Mouse (Mus musculus): ENCODE data around the gene Csf2rb. TPM values are rescaled to one million over a fixed set of nuclear protein-coding genes. Genes with fewer than 3 reads are reported as not detected.
"Not testable (repeated sequence)": the region's sequence is repeated elsewhere in the genome, so short reads cannot be mapped to it uniquely, and the experiment has no call there.

Csf2rb gene
- polyA plus RNA-seq, 1 experiment: 1.1 TPM

- H3K36me3 ChIP-seq (ENCODE audit: control insufficient read depth, insufficient read depth, low read length): no peaks in the 10 kb centered on the region
- H3K27ac ChIP-seq (ENCODE audit: control insufficient read depth, insufficient read depth, low read depth, low read length): no peak overlapping the region
- no peaks in the 10 kb centered on the region for H3K4me1 ChIP-seq (ENCODE audit: control insufficient read depth, insufficient read depth, low read length)
- TF ChIP-seq POLR2A (IDR thresholded peaks at IDR 0.05; ENCODE audit: control insufficient read depth, low read depth, low read length) (no peak), CTCF (IDR thresholded peaks at IDR 0.05; ENCODE audit: control insufficient read depth, insufficient read depth, insufficient replicate concordance, low read depth, low read length) (no peak)
- no peaks in the 10 kb centered on the region for H3K27me3 ChIP-seq (ENCODE audit: control insufficient read depth, insufficient read depth, low read length)
- no peak overlapping the region for H3K4me3 ChIP-seq (ENCODE audit: control insufficient read depth, low read depth, low read length)
Measured at GRCm38 (mm10) chr15:78330706-78331105, 5.2 kb downstream of the Csf2rb start.

- Histone ChIP-seq H3K27ac (ENCODE audit: control insufficient read depth, insufficient read depth, low read depth, low read length) (no peak overlapping the region), H3K27me3 (ENCODE audit: control insufficient read depth, insufficient read depth, low read length) (no peaks in the 10 kb centered on the region), H3K36me3 (ENCODE audit: control insufficient read depth, insufficient read depth, low read length) (no peaks in the 10 kb centered on the region), H3K4me1 (ENCODE audit: control insufficient read depth, insufficient read depth, low read length) (no peaks in the 10 kb centered on the region), H3K4me3 (ENCODE audit: control insufficient read depth, low read depth, low read length) (no peak overlapping the region)
- no peak for TF ChIP-seq CTCF (IDR thresholded peaks at IDR 0.05; ENCODE audit: control insufficient read depth, insufficient read depth, insufficient replicate concordance, low read depth, low read length)
- TF ChIP-seq POLR2A (IDR thresholded peaks at IDR 0.05; ENCODE audit: control insufficient read depth, low read depth, low read length): no peak
Measured at GRCm38 (mm10) chr15:78331523-78332340, 6.2 kb downstream of the Csf2rb start.

- Histone ChIP-seq H3K4me1 (ENCODE audit: control insufficient read depth, insufficient read depth, low read length) (no peaks in the 10 kb centered on the region), H3K27ac (ENCODE audit: control insufficient read depth, insufficient read depth, low read depth, low read length) (no peak overlapping the region), H3K27me3 (ENCODE audit: control insufficient read depth, insufficient read depth, low read length) (no peaks in the 10 kb centered on the region), H3K4me3 (ENCODE audit: control insufficient read depth, low read depth, low read length) (no peak overlapping the region), H3K36me3 (ENCODE audit: control insufficient read depth, insufficient read depth, low read length) (no peaks in the 10 kb centered on the region)
- TF ChIP-seq CTCF (IDR thresholded peaks at IDR 0.05; ENCODE audit: control insufficient read depth, insufficient read depth, insufficient replicate concordance, low read depth, low read length): no peak
- TF ChIP-seq POLR2A (IDR thresholded peaks at IDR 0.05; ENCODE audit: control insufficient read depth, low read depth, low read length): no peak
Measured at GRCm38 (mm10) chr15:78332981-78333380, 7.4 kb downstream of the Csf2rb start.

GRCm38 (mm10) chr15:78334380-78334779 lies 8.8 kb downstream of the Csf2rb start:
- Histone ChIP-seq H3K27me3 (ENCODE audit: control insufficient read depth, insufficient read depth, low read length) (no peaks in the 10 kb centered on the region), H3K27ac (ENCODE audit: control insufficient read depth, insufficient read depth, low read depth, low read length) (no peak overlapping the region), H3K4me3 (ENCODE audit: control insufficient read depth, low read depth, low read length) (no peak overlapping the region), H3K36me3 (ENCODE audit: control insufficient read depth, insufficient read depth, low read length) (no peaks in the 10 kb centered on the region), H3K4me1 (ENCODE audit: control insufficient read depth, insufficient read depth, low read length) (no peaks in the 10 kb centered on the region)
- no peak for TF ChIP-seq POLR2A (IDR thresholded peaks at IDR 0.05; ENCODE audit: control insufficient read depth, low read depth, low read length)
- TF ChIP-seq CTCF (IDR thresholded peaks at IDR 0.05; ENCODE audit: control insufficient read depth, insufficient read depth, insufficient replicate concordance, low read depth, low read length): no peak

- not testable (repeated sequence) for H3K36me3 ChIP-seq (ENCODE audit: control insufficient read depth, insufficient read depth, low read length); H3K4me1 ChIP-seq (ENCODE audit: control insufficient read depth, insufficient read depth, low read length); H3K4me3 ChIP-seq (ENCODE audit: control insufficient read depth, low read depth, low read length); H3K27me3 ChIP-seq (ENCODE audit: control insufficient read depth, insufficient read depth, low read length); H3K27ac ChIP-seq (ENCODE audit: control insufficient read depth, insufficient read depth, low read depth, low read length)
- TF ChIP-seq CTCF (IDR thresholded peaks at IDR 0.05; ENCODE audit: control insufficient read depth, insufficient read depth, insufficient replicate concordance, low read depth, low read length): peak; percentile 84; the same call in 1 of the 2 replicates
Measured at GRCm38 (mm10) chr15:78339627-78340423, 14.3 kb downstream of the Csf2rb start.

- H3K4me1 ChIP-seq (ENCODE audit: control insufficient read depth, insufficient read depth, low read length); H3K4me3 ChIP-seq (ENCODE audit: control insufficient read depth, low read depth, low read length); H3K27ac ChIP-seq (ENCODE audit: control insufficient read depth, insufficient read depth, low read depth, low read length); H3K36me3 ChIP-seq (ENCODE audit: control insufficient read depth, insufficient read depth, low read length); H3K27me3 ChIP-seq (ENCODE audit: control insufficient read depth, insufficient read depth, low read length): not testable (repeated sequence)
Measured at GRCm38 (mm10) chr15:78340919-78341318, 15.4 kb downstream of the Csf2rb start.

- H3K27ac ChIP-seq (ENCODE audit: control insufficient read depth, insufficient read depth, low read depth, low read length): no peak overlapping the region
- no peak overlapping the region for H3K4me3 ChIP-seq (ENCODE audit: control insufficient read depth, low read depth, low read length)
- no peaks in the 10 kb centered on the region for H3K27me3 ChIP-seq (ENCODE audit: control insufficient read depth, insufficient read depth, low read length)
- H3K4me1 ChIP-seq (ENCODE audit: control insufficient read depth, insufficient read depth, low read length): no peaks in the 10 kb centered on the region
- no peaks in the 10 kb centered on the region for H3K36me3 ChIP-seq (ENCODE audit: control insufficient read depth, insufficient read depth, low read length)
- TF ChIP-seq CTCF (IDR thresholded peaks at IDR 0.05; ENCODE audit: control insufficient read depth, insufficient read depth, insufficient replicate concordance, low read depth, low read length): no peak
- TF ChIP-seq POLR2A (IDR thresholded peaks at IDR 0.05; ENCODE audit: control insufficient read depth, low read depth, low read length): no peak
Measured at GRCm38 (mm10) chr15:78343683-78344082, 18.1 kb downstream of the Csf2rb start.

Measured in testis, adult 2 months (tissue).